Mouse (Mus musculus) skeletal muscle tissue, adult 2 months (tissue): ENCODE measurements around the gene Ntrk3.

Source experiments
- DNase-seq: peaks from one replicate; pipeline ENCODE4 v3.0.0-alpha.2; 2012; ENCODE audit warnings: low read depth, low spot score

The Ntrk3 gene

GRCm38 (mm10) chr7:78623686-78624085 is 114.1 kb downstream of the Ntrk3 start:
- DNase-seq = peak; percentile 4

GRCm38 (mm10) chr7:78621115-78621514 is 116.7 kb downstream of the Ntrk3 start:
- DNase-seq = no peak

GRCm38 (mm10) chr7:78619818-78620577 is 117.8 kb downstream of the Ntrk3 start:
- DNase-seq = no peak

GRCm38 (mm10) chr7:78605538-78606130 is 132.2 kb downstream of the Ntrk3 start:
- DNase-seq = no peak

GRCm38 (mm10) chr7:78603922-78604321 is 133.9 kb downstream of the Ntrk3 start:
- no peak for DNase-seq

- DNase-seq = no peak
Observed at GRCm38 (mm10) chr7:78601851-78602250, 136.0 kb downstream of the Ntrk3 start.

GRCm38 (mm10) chr7:78600886-78601285 is 136.9 kb downstream of the Ntrk3 start:
- DNase-seq = no peak

- DNase-seq = no peak
Observed at GRCm38 (mm10) chr7:78599941-78600677, 137.7 kb downstream of the Ntrk3 start.

- DNase-seq = no peak
Observed at GRCm38 (mm10) chr7:78598147-78598546, 139.7 kb downstream of the Ntrk3 start.

- DNase-seq = no peak
Observed at GRCm38 (mm10) chr7:78597251-78598129, 140.3 kb downstream of the Ntrk3 start.

GRCm38 (mm10) chr7:78596556-78596955 is 141.3 kb downstream of the Ntrk3 start:
- no peak for DNase-seq

GRCm38 (mm10) chr7:78595895-78596294 is 141.9 kb downstream of the Ntrk3 start:
- peak; percentile 19 for DNase-seq

- no peak for DNase-seq
Observed at GRCm38 (mm10) chr7:78592948-78593347, 144.9 kb downstream of the Ntrk3 start.

GRCm38 (mm10) chr7:78592172-78592571 is 145.6 kb downstream of the Ntrk3 start:
- DNase-seq = no peak

GRCm38 (mm10) chr7:78589766-78590165 is 148.0 kb downstream of the Ntrk3 start:
- no peak for DNase-seq

GRCm38 (mm10) chr7:78586800-78587199 is 151.0 kb downstream of the Ntrk3 start:
- no peak for DNase-seq

- no peak for DNase-seq
Observed at GRCm38 (mm10) chr7:78585960-78586359, 151.9 kb downstream of the Ntrk3 start.

GRCm38 (mm10) chr7:78584936-78585335 is 152.9 kb downstream of the Ntrk3 start:
- no peak for DNase-seq

- DNase-seq = no peak
Observed at GRCm38 (mm10) chr7:78584499-78584898, 153.3 kb downstream of the Ntrk3 start.

GRCm38 (mm10) chr7:78583678-78584077 is 154.1 kb downstream of the Ntrk3 start:
- no peak for DNase-seq

GRCm38 (mm10) chr7:78581341-78581740 is 156.5 kb downstream of the Ntrk3 start:
- DNase-seq = no peak
